ENCODE assay signal across 8 mouse cellular contexts in genomic region chr13:51847979-51848480, GRCm38 (mm10). TPM values are rescaled to one million over a fixed set of nuclear protein-coding genes. Genes with fewer than 3 reads are reported as not detected.
A peak's percentile ranks its signal among the peaks of the same experiment; 100 is the strongest.
DNase-seq lines count a peak whose midpoint lies in the region; ATAC-seq and TF ChIP-seq lines count a peak whose summit lies in the region.

No protein-coding gene starts in this region.

- peaks cover 3% of the 10 kb centered on the region; the same call in 1 of the 2 replicates for H3K27me3 ChIP-seq in heart, embryonic 11.5 days (ENCODE audit: control insufficient read depth, insufficient read depth, low read length)
- no peaks in the 10 kb centered on the region for H3K27me3 ChIP-seq in kidney, postnatal 0 days (ENCODE audit: insufficient read depth, low read length)
- peaks cover 2% of the 10 kb centered on the region; the same call in 1 of the 2 replicates for H3K27me3 ChIP-seq in liver, embryonic 11.5 days (replicated peaks; ENCODE audit: control insufficient read depth, insufficient read depth, low read length)
- H3K27me3 ChIP-seq in splenic B cell, adult 2 months (ENCODE audit: control insufficient read depth, insufficient read depth, low read length, poor library complexity, severe bottlenecking): no peaks in the 10 kb centered on the region

- WGBS in heart, embryonic 11.5 days (ENCODE audit: insufficient replicate concordance): under 1% methylated on average over 31 of the region's 31 CpGs
- under 1% methylated on average over 31 of the region's 31 CpGs for WGBS in kidney, postnatal 0 days
- under 1% methylated on average over 31 of the region's 31 CpGs for WGBS in liver, embryonic 11.5 days

- H3K9me3 ChIP-seq in heart, embryonic 11.5 days (replicated peaks; ENCODE audit: control insufficient read depth, low read length): no peaks in the 10 kb centered on the region
- H3K9me3 ChIP-seq in kidney, postnatal 0 days (replicated peaks; ENCODE audit: low read length): no peaks in the 10 kb centered on the region
- H3K9me3 ChIP-seq in liver, embryonic 11.5 days (ENCODE audit: control insufficient read depth, low read length): no peaks in the 10 kb centered on the region

- ATAC-seq in erythroblast, adult 5-6 weeks (replicated peaks; ENCODE audit: low FRiP score, poor library complexity, severe bottlenecking): peak; percentile 63
- ATAC-seq in heart, embryonic 11.5 days (replicated peaks; ENCODE audit: insufficient number of reproducible peaks, low FRiP score, low TSS enrichment): no peak
- ATAC-seq in kidney, postnatal 0 days (replicated peaks; ENCODE audit: low FRiP score, low read depth): peak; percentile 15; the same call in 1 of the 2 replicates
- peak; percentile 40; the same call in 1 of the 2 replicates for ATAC-seq in liver, embryonic 11.5 days (replicated peaks; ENCODE audit: low FRiP score)

- H3K4me1 ChIP-seq in bone marrow macrophage, adult 2 months (ENCODE audit: control insufficient read depth, insufficient read depth, low read length): peaks cover 17% of the 10 kb centered on the region
- peaks cover 45% of the 10 kb centered on the region for H3K4me1 ChIP-seq in heart, embryonic 11.5 days (ENCODE audit: control insufficient read depth, insufficient read depth, low read length)
- H3K4me1 ChIP-seq in kidney, postnatal 0 days (replicated peaks; ENCODE audit: insufficient read depth, low read length): peaks cover 15% of the 10 kb centered on the region
- H3K4me1 ChIP-seq in liver, embryonic 11.5 days (replicated peaks; ENCODE audit: control insufficient read depth, insufficient read depth, low read length): peaks cover 45% of the 10 kb centered on the region

- TF ChIP-seq POLR2A in bone marrow macrophage, adult 2 months (IDR thresholded peaks at IDR 0.05; ENCODE audit: borderline replicate concordance, low read depth, low read length): no peak

- TF ChIP-seq CTCF in bone marrow macrophage, adult 2 months (IDR thresholded peaks at IDR 0.05; ENCODE audit: low read depth, low read length): 0 out of 2 replicates have a peak, but pooled peaks have one; percentile 3
- peak; percentile 64 for TF ChIP-seq CTCF in kidney, postnatal 0 days (IDR thresholded peaks at IDR 0.05; ENCODE audit: low read depth)

- H3K4me2 ChIP-seq in heart, embryonic 11.5 days: peak overlapping the region; percentile 97
- H3K4me2 ChIP-seq in kidney, postnatal 0 days (ENCODE audit: low read length): peak overlapping the region; percentile 96
- peak overlapping the region; percentile 83 for H3K4me2 ChIP-seq in liver, embryonic 11.5 days

- H3K4me3 ChIP-seq in bone marrow macrophage, adult 2 months (ENCODE audit: insufficient read depth, low read length): peak overlapping the region; percentile 60
- H3K4me3 ChIP-seq in heart, embryonic 11.5 days (ENCODE audit: low read depth, low read length): peak overlapping the region; percentile 88
- peak overlapping the region; percentile 53 for H3K4me3 ChIP-seq in kidney, postnatal 0 days (replicated peaks; ENCODE audit: low read depth, low read length)
- peak overlapping the region; percentile 78 for H3K4me3 ChIP-seq in liver, embryonic 11.5 days (ENCODE audit: low read depth, low read length)

- DNase-seq in A20 (ENCODE audit: low read depth, low spot score): peak; percentile 83
- peak; percentile 83 for DNase-seq in kidney, postnatal 0 days (ENCODE audit: low spot score)
- DNase-seq in liver, embryonic 11.5 days (ENCODE audit: low spot score): peak; percentile 80
- DNase-seq in naive thymus-derived CD4-positive, alpha-beta T cell, adult 2 months (ENCODE audit: low read depth): peak; percentile 76
- DNase-seq in splenic B cell, adult 2 months (ENCODE audit: low read depth, low spot score): peak; percentile 63

- no peaks in the 10 kb centered on the region for H3K36me3 ChIP-seq in heart, embryonic 11.5 days (ENCODE audit: control insufficient read depth, insufficient read depth, low read length)
- H3K36me3 ChIP-seq in kidney, postnatal 0 days (ENCODE audit: insufficient read depth, low read length): no peaks in the 10 kb centered on the region
- no peaks in the 10 kb centered on the region for H3K36me3 ChIP-seq in liver, embryonic 11.5 days (ENCODE audit: control insufficient read depth, insufficient read depth, low read length)
- H3K36me3 ChIP-seq in splenic B cell, adult 2 months (ENCODE audit: control insufficient read depth, insufficient read depth, low read length, poor library complexity, severe bottlenecking): no peaks in the 10 kb centered on the region

- H3K9ac ChIP-seq in heart, embryonic 11.5 days (ENCODE audit: low read depth, low read length): peak overlapping the region; percentile 90
- H3K9ac ChIP-seq in kidney, postnatal 0 days (ENCODE audit: low read depth, low read length): peak overlapping the region; percentile 73
- H3K9ac ChIP-seq in liver, embryonic 11.5 days (ENCODE audit: low read depth, low read length): peak overlapping the region; percentile 82

- H3K27ac ChIP-seq in bone marrow macrophage, adult 2 months (ENCODE audit: insufficient read depth, low read depth, low read length): peak overlapping the region; percentile 14
- H3K27ac ChIP-seq in heart, embryonic 11.5 days (ENCODE audit: low read depth, low read length): peak overlapping the region; percentile 95
- H3K27ac ChIP-seq in kidney, postnatal 0 days: peak overlapping the region; percentile 85
- peak overlapping the region; percentile 88 for H3K27ac ChIP-seq in liver, embryonic 11.5 days (ENCODE audit: low read depth, low read length)

RNA-seq across cellular contexts. Expression of gene Gadd45g, which starts 1.6 kb away (rescaled TPM):
- 5.1 and 5.5 TPM in 2 replicates for polyA plus RNA-seq in bone marrow macrophage, adult 2 months (2012; ENCODE audit: insufficient read depth, insufficient read length, missing spikeins)
- total RNA-seq in erythroblast, adult 5-6 weeks (2015; ENCODE audit: low replicate concordance): not detected in 2 replicates
- total RNA-seq in erythroblast, adult 5-6 weeks (2017; ENCODE audit: low replicate concordance): 1.2 and 4.2 TPM in 2 replicates
- polyA plus RNA-seq in heart, embryonic 11.5 days (2014; fragmentation: Nextera tagmentation; extraction: Ambion mirVana): 45.3 and 48.9 TPM in 2 replicates
- 58.0 and 60.1 TPM in 2 replicates for polyA plus RNA-seq in kidney, postnatal 0 days (2015; fragmentation: Nextera tagmentation; extraction: Ambion mirVana)
- polyA plus RNA-seq in liver, embryonic 11.5 days (2014; fragmentation: Nextera tagmentation; extraction: Ambion mirVana): 29.4 and 30.4 TPM in 2 replicates

RNA-seq across cellular contexts. Expression of gene Sema4d, which starts 54.5 kb away (rescaled TPM):
- polyA plus RNA-seq in bone marrow macrophage, adult 2 months (2012; ENCODE audit: insufficient read depth, insufficient read length, missing spikeins): 181 and 193 TPM in 2 replicates
- 14.8 and 18.8 TPM in 2 replicates for total RNA-seq in erythroblast, adult 5-6 weeks (2015; ENCODE audit: low replicate concordance)
- total RNA-seq in erythroblast, adult 5-6 weeks (2017; ENCODE audit: low replicate concordance): 6.5 and 7.1 TPM in 2 replicates
- 11.0 and 13.7 TPM in 2 replicates for polyA plus RNA-seq in heart, embryonic 11.5 days (2014; fragmentation: Nextera tagmentation; extraction: Ambion mirVana)
- 23.8 and 24.6 TPM in 2 replicates for polyA plus RNA-seq in kidney, postnatal 0 days (2015; fragmentation: Nextera tagmentation; extraction: Ambion mirVana)
- polyA plus RNA-seq in liver, embryonic 11.5 days (2014; fragmentation: Nextera tagmentation; extraction: Ambion mirVana): 18.6 and 21.7 TPM in 2 replicates

Comparison
In these comparisons a context has a peak if more than half of its experiments do, and no peak if none do; other contexts are left out.
1. H3K27ac ChIP-seq: peak in every context shown above with its lines; median percentile 95 in heart, embryonic 11.5 days; 88 in liver, embryonic 11.5 days; 85 in kidney, postnatal 0 days; 14 in bone marrow macrophage, adult 2 months.